Mouse (Mus musculus) gastrocnemius, postnatal 36 days (tissue): ENCODE data around the gene Fndc10. TPM values are rescaled to one million over a fixed set of nuclear protein-coding genes. Genes with fewer than 3 reads are reported as not detected.
"Not testable (repeated sequence)": the region's sequence is repeated elsewhere in the genome, so short reads cannot be mapped to it uniquely, and the experiment has no call there.

Source experiments
- DNase-seq, 2 experiments: peaks; one replicate each; pipeline ENCODE4 v3.0.0; 2022
- intact Hi-C: fragments of 180-260 bp; cut with DNase I; formaldehyde crosslinking; loops from one replicate; pipeline ENCODE4 v1.15.1; 2025
- total RNA-seq, 2 experiments: library from RNA; stranded (reverse); gene quantifications; 2 replicates each; pipeline ENCODE4 v1.2.3; 2021

The Fndc10 gene
- total RNA-seq, 2 experiments from 2014 or later = 1.2 to 1.3 TPM

GRCm38 (mm10) chr4:155675991-155676390, 18.2 kb upstream of the Fndc10 start:
- DNase-seq = no peak
- intact Hi-C loops = no loop called here

DNA sequence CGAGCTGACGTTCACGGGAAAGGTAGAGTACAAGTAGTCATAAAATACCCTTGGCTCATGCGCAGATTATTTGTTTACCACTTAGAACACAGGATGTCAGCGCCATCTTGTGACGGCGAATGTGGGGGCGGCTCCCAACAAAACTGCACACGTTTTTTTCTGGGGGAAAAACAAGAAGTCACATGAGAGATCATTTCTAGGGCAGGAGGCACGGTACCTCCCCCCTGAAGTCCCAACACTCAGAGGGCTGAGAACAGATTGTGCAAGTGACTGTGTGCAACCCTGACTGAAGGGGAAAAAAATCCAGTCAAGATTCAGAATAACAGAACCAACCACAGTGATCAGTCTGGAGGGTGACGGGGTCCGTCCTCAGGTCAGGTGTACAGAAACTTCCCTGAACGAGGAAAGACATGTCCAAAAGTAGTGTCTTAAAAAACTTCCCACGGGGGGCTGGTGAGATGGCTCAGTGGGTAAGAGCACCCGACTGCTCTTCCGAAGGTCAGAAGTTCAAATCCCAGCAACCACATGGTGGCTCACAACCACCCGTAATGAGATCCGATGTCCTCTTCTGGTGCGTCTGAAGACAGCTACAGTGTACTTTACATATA, 10.4 kb upstream of the Fndc10 start:
- intact Hi-C loops, DNase-seq: not testable (repeated sequence)

- intact Hi-C loops, DNase-seq: not testable (repeated sequence)
Measured at GRCm38 (mm10) chr4:155687764-155688163, 6.4 kb upstream of the Fndc10 start.

DNA sequence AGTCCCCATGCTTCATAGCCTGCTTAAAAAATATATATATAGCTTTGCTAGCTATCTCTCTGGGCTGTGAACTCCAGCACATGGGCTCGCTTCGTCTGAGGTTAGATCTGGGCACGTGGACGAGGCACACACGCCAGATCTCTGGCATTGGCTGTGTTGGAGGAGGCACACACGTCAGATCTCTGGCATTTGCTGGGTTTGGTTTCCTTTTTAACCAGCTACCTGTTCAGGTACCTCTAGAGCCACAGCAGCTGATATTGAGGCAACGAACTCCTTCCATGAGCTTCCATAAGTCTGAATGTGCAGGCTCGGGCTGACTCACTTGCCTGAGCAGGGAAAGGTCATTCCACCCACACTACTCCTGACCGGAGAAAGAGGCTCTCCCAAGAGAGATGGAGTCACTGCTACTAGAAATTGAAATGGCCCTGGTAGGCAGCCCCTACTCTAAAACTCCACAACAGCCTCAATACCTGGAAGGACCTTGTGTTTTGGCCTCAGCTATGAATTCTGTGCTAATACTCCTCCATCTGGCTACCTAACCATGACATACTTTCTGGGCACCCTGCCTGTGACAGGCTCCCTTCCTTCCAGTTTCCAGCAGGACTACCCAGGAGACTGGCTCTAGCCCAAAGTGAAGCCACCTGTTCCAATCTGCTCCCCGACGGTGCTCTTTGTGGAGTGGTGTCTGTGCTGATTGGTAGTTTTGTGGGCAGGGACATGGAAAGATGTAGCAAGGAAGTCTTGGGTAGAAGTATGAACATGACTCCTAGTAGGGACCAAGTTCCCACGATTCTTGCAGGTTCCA, 3.4 kb upstream of the Fndc10 start:
- intact Hi-C loops = no loop called here
- no peak for DNase-seq

- intact Hi-C loops = no loop called here
Measured at GRCm38 (mm10) chr4:155692421-155692820, 1.7 kb upstream of the Fndc10 start.

GRCm38 (mm10) chr4:155694482-155695401, 600 bp downstream of the Fndc10 start:
- DNase-seq = peak in 1 of 2 experiments; percentile 59
- intact Hi-C loops = no loop called here

More at GRCm38 (mm10) chr4:155692421-155692820, 1.7 kb upstream of the Fndc10 start:
- DNase-seq = no peak

GRCm38 (mm10) chr4:155695531-155696062, 1.5 kb downstream of the Fndc10 start:
- intact Hi-C loops = no loop called here
- no peak for DNase-seq

- intact Hi-C loops = no loop called here
- no peak for DNase-seq
Measured at GRCm38 (mm10) chr4:155696261-155697255, 2.4 kb downstream of the Fndc10 start.

DNA sequence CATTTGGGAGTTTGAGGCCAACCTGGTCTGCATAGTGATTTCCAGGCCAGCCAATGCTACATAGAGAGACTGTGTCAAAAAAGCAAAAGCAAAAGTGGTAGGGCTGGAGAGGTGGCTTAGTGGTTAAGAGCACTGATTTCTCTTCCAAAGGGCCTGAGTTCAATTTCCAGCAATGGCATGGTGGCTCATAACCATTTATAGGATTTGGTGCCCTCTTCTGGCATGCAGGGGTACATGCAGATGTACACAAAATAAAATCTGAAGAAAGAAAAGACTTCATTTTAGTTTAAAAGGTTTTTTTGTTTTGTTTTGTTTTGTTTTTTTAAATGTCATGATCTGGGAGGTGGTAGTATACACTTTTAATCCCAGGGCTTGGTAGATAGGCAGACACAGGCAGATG, 6.3 kb downstream of the Fndc10 start:
- intact Hi-C loops = no loop called here
- no peak for DNase-seq

- intact Hi-C loops = no loop called here
- DNase-seq = no peak
Measured at GRCm38 (mm10) chr4:155703425-155703929, 9.3 kb downstream of the Fndc10 start.

- intact Hi-C loops = no loop called here
- DNase-seq = peak; percentile 87 to 97
Measured at GRCm38 (mm10) chr4:155704721-155705591, 10.8 kb downstream of the Fndc10 start, which contains the start of gene Ssu72. TSS of gene Ssu72 (plus strand) at chr4:155704800.

DNA sequence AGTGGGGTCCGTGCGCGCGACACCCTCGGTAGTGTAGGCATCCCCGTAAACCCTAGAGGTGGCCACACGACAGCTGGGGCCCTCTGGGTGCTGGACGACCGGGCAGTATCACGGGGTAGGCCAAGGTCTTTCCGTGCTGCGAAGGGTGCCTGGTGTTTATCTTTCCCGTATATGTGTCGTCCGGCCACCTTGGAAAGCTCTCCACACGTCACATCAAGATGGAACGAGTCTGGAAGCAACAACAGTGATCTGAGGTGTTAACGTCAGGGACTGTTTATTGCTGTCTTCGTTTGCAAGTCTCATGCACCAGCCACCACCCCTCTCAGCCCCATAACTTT, 11.4 kb downstream of the Fndc10 start:
- intact Hi-C loops = no loop called here
- no peak for DNase-seq

- intact Hi-C loops = no loop called here
Measured at GRCm38 (mm10) chr4:155708582-155708981, 14.4 kb downstream of the Fndc10 start.

DNA sequence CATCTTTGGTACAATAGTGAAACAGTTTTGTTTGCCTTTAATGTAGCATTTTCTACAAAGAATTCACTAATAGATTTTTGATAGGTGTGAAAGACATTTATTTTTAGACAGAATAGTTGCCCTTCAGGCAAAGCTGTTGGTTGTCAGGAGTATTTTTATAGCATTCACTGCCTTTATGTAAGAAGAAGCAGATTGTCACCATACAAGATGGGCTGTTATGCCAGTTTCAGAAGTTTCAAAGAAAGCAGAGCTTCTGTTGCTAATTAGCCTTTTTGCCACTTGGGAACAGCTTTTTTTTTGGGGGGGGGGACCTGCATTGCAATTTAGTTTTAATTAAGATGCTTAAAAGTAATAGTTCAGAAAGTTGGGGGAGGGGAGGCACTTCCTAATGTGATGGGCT, 14.8 kb downstream of the Fndc10 start:
- DNase-seq = no peak
- intact Hi-C loops = no loop called here

More at GRCm38 (mm10) chr4:155708582-155708981, 14.4 kb downstream of the Fndc10 start:
- no peak for DNase-seq

GRCm38 (mm10) chr4:155710521-155711252, 16.5 kb downstream of the Fndc10 start:
- no peak for DNase-seq
- intact Hi-C loops = no loop called here

DNA sequence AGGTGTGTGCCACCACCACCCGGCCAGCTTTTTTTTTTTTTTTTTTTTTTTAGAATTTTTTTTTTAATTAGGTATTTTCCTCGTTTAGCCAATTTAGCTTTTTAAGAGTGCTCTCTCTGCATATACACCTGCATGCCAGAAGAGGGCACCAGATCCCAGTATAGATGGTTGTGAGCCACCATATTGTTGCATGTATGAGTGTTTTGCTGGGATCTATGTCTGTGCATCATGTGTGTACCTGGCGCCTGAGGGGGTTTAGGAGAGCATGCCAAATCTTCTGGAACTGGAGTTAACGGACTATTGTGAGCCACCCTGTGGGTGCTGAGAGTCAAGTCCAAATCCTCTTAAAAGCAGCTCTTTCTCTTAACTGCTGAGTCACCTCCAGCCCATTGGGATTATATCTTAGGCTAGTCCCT, 27.5 kb downstream of the Fndc10 start:
- intact Hi-C loops = loop anchor here (5.0 kb wide), 1 partner anchor 46 kb away; no protein-coding TSS in a partner anchor
- DNase-seq = no peak

GRCm38 (mm10) chr4:155727993-155728392, 33.9 kb downstream of the Fndc10 start:
- DNase-seq = no peak
- intact Hi-C loops = no loop called here
